ENCODE assay signal across 16 mouse cellular contexts in the genomic region with DNA sequence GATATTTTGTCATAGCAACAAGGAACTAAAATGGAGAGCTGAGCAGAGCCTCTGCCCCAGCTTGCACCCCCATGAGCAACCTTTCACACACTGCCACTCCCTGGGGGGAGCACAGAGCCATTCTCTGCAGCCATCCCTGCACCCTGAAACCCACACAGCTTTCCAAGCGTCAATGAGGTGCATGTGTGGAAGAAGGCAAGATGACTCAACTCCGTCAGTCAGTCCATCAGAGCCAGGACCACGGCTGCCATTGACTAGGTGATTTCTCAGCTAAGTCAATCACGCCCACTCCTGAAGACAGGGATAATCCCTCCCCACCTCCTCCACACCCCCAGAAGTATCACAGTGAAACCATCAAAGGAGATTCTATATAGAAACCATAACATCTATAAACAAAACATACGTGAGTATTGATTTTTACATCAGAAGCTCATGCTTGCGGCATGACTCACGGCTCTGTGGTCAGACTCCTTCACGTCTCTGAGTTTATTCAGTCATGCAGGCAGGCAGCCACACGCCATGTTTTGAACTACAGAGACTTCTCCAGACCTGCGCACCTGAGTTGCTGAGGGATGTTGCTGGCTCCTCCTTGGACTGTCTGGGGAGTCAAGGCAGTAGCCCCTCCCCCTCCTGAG. TPM values are rescaled to one million over a fixed set of nuclear protein-coding genes. Genes with fewer than 3 reads are reported as not detected.
DNase-seq lines count a peak whose midpoint lies in the region; ATAC-seq lines count a peak whose summit lies in the region.
"Had no signal": no experiment of that assay in that cellular context is flagged by ENCODE, and none has a peak within 500 bp of the region (broad histone marks: within the 10 kb centered on the region; RNA-seq: fewer than 3 reads in every experiment).

No protein-coding gene starts in this region.

- peak overlapping the region; percentile 1; the same call in 1 of the 2 replicates for H3K4me2 ChIP-seq in embryonic facial prominence, embryonic 13.5 days
- H3K4me2 ChIP-seq in neural tube, embryonic 14.5 days (ENCODE audit: low read depth, low read length): no peak overlapping the region

- 0 out of 2 replicates have a peak, but pooled peaks cover 5% of the 10 kb centered on the region for H3K9me3 ChIP-seq in embryonic facial prominence, embryonic 13.5 days
- H3K9me3 ChIP-seq in embryonic facial prominence, embryonic 10.5 days: peaks cover 4% of the 10 kb centered on the region; the same call in 1 of the 2 replicates
- no peaks in the 10 kb centered on the region for H3K9me3 ChIP-seq in neural tube, embryonic 14.5 days (ENCODE audit: control insufficient read depth, low read length)

- no peaks in the 10 kb centered on the region for H3K27me3 ChIP-seq in embryonic facial prominence, embryonic 13.5 days
- H3K27me3 ChIP-seq in embryonic facial prominence, embryonic 10.5 days (replicated peaks; ENCODE audit: low read depth, poor library complexity, severe bottlenecking): no peaks in the 10 kb centered on the region
- H3K27me3 ChIP-seq in neural tube, embryonic 14.5 days (ENCODE audit: control insufficient read depth, insufficient read depth, low read length): no peaks in the 10 kb centered on the region

- H3K4me1 ChIP-seq in embryonic facial prominence, embryonic 13.5 days: peaks cover 69% of the 10 kb centered on the region
- H3K4me1 ChIP-seq in embryonic facial prominence, embryonic 10.5 days: peaks cover 75% of the 10 kb centered on the region
- peaks cover 26% of the 10 kb centered on the region for H3K4me1 ChIP-seq in neural tube, embryonic 14.5 days (ENCODE audit: control insufficient read depth, insufficient read depth, low read length)

- ATAC-seq in embryonic facial prominence, embryonic 13.5 days (ENCODE audit: insufficient number of reproducible peaks, insufficient read depth, low FRiP score, low TSS enrichment, low read depth): no peak
- 0 out of 2 replicates have a peak, but pooled peaks have one; percentile 29 for ATAC-seq in neural tube, embryonic 14.5 days (ENCODE audit: low read depth)
- ATAC-seq: forebrain, postnatal 0 days had no signal

- no peak overlapping the region for H3K9ac ChIP-seq in embryonic facial prominence, embryonic 13.5 days
- no peak overlapping the region for H3K9ac ChIP-seq in neural tube, embryonic 14.5 days (replicated peaks; ENCODE audit: low read depth, low read length)
- H3K9ac ChIP-seq: forebrain, postnatal 0 days; liver, embryonic 14.5 days had no signal

- intact Hi-C loops in left cerebral cortex, postnatal 36 days (cut with DNase I): no loop called here

- WGBS in embryonic facial prominence, embryonic 13.5 days: 76% methylated on average over 10 of the region's 10 CpGs
- 93% methylated on average over 10 of the region's 10 CpGs for WGBS in embryonic facial prominence, embryonic 10.5 days
- 95% methylated on average over 10 of the region's 10 CpGs for WGBS in neural tube, embryonic 14.5 days

- DNase-seq in embryonic facial prominence, embryonic 10.5 days (ENCODE audit: low spot score): no peak
- no peak for DNase-seq in neural tube, embryonic 10.5 days (ENCODE audit: extremely low spot score, low spot score)
- peak; percentile 51 for DNase-seq in fibroblast of lung, adult 2 months (ENCODE audit: low read depth)
- DNase-seq in urinary bladder, postnatal 36 days (ENCODE audit: low spot score in 2 of 2): peak; percentile 54 to 64
- DNase-seq in left cerebral cortex, postnatal 36 days (ENCODE audit: low spot score in 2 of 2): no peak
- DNase-seq in adrenal gland, adult (ENCODE audit: inconsistent age in 2 of 2, low spot score in 1 of 2): no peak
- DNase-seq: cerebellum, adult 2 months; forebrain, postnatal 0 days; heart, postnatal 14 days; kidney, adult 11 months; retina, postnatal 1 day; thymus, postnatal 36 days had no signal

- no peak overlapping the region for H3K27ac ChIP-seq in embryonic facial prominence, embryonic 13.5 days
- no peak overlapping the region; the same call in 1 of the 2 replicates for H3K27ac ChIP-seq in embryonic facial prominence, embryonic 10.5 days (replicated peaks)
- H3K27ac ChIP-seq in neural tube, embryonic 14.5 days (ENCODE audit: low read depth, low read length): no peak overlapping the region
- H3K27ac ChIP-seq: liver, embryonic 14.5 days; midbrain, embryonic 10.5 days had no signal

- H3K36me3 ChIP-seq in embryonic facial prominence, embryonic 13.5 days: peaks cover 47% of the 10 kb centered on the region
- H3K36me3 ChIP-seq in embryonic facial prominence, embryonic 10.5 days (replicated peaks): peaks cover 64% of the 10 kb centered on the region
- no peaks in the 10 kb centered on the region for H3K36me3 ChIP-seq in neural tube, embryonic 14.5 days (ENCODE audit: control insufficient read depth, insufficient read depth, low read length)

- no peak overlapping the region for H3K4me3 ChIP-seq in embryonic facial prominence, embryonic 13.5 days
- H3K4me3 ChIP-seq in embryonic facial prominence, embryonic 10.5 days: no peak overlapping the region
- no peak overlapping the region for H3K4me3 ChIP-seq in neural tube, embryonic 14.5 days (ENCODE audit: low read depth, low read length)
- H3K4me3 ChIP-seq: midbrain, embryonic 10.5 days had no signal

RNA-seq across cellular contexts. Expression of a gene that starts 14.6 kb away (rescaled TPM):
- 7.7 and 8.7 TPM in 2 replicates for polyA plus RNA-seq in embryonic facial prominence, embryonic 13.5 days (2015; fragmentation: Nextera tagmentation; extraction: Ambion mirVana)
- polyA plus RNA-seq in embryonic facial prominence, embryonic 10.5 days (2016; fragmentation: Nextera tagmentation; extraction: Ambion mirVana): 7.9 and 8.1 TPM in 2 replicates
- 5.6 and 6.1 TPM in 2 replicates for polyA plus RNA-seq in neural tube, embryonic 14.5 days (2014; fragmentation: Nextera tagmentation; extraction: Ambion mirVana)
- 10 to 100 TPM; 49.7 to 66.6 TPM for total RNA-seq in left cerebral cortex, postnatal 36 days (2021)

Comparison
In these comparisons a context has a peak if more than half of its experiments do, and no peak if none do; other contexts are left out.
1. DNase-seq: peak in fibroblast of lung, adult 2 months (single experiment) and urinary bladder, postnatal 36 days (2 of 2); none in embryonic facial prominence, embryonic 10.5 days (single experiment), neural tube, embryonic 10.5 days (single experiment), left cerebral cortex, postnatal 36 days (0 of 2) and adrenal gland, adult (0 of 2).